Mouse (Mus musculus): Measurements from ENCODE around the gene Usp21. TPM values are rescaled to one million over a fixed set of nuclear protein-coding genes. Genes with fewer than 3 reads are reported as not detected.
A peak's percentile ranks its signal among the peaks of the same experiment; 100 is the strongest.
"Not testable (repeated sequence)": the region's sequence is repeated elsewhere in the genome, so short reads cannot be mapped to it uniquely, and the experiment has no call there.

Usp21 gene
- 119 and 122 TPM in 2 replicates for polyA plus RNA-seq (2015; fragmentation: Nextera tagmentation; extraction: Ambion mirVana)

- Histone ChIP-seq H3K9ac (peak within 1 kb of the TSS; percentile 98), H3K4me3 (peak within 1 kb of the TSS; percentile 93), H3K36me3 (replicated peaks) (peaks cover 33% of the 10 kb centered on the region; the same call in 1 of the 2 replicates), H3K4me2 (peak within 1 kb of the TSS; percentile 62), H3K9me3 (no peaks in the 10 kb centered on the region), H3K27ac (peak within 1 kb of the TSS; percentile 97), H3K27me3 (replicated peaks) (no peaks in the 10 kb centered on the region), H3K4me1 (peaks cover 28% of the 10 kb centered on the region)
- ATAC-seq (replicated peaks): peak; percentile 96
- under 1% methylated on average over 49 of the region's 49 CpGs for WGBS
These were observed at the start of gene Usp21 for GRCm38 (mm10) chr1:171287136-171288081. Gene Usp21, minus strand, starts transcription at chr1:171287991.

GRCm38 (mm10) chr1:171330216-171330560, 42.4 kb upstream of the Usp21 start:
- Histone ChIP-seq H3K9ac (peak overlapping the region; percentile 95), H3K4me1 (peaks cover 57% of the 10 kb centered on the region), H3K4me2 (peak overlapping the region; percentile 64), H3K36me3 (replicated peaks) (no peaks in the 10 kb centered on the region), H3K27me3 (replicated peaks) (no peaks in the 10 kb centered on the region), H3K9me3 (no peaks in the 10 kb centered on the region), H3K4me3 (peak overlapping the region; percentile 93), H3K27ac (peak overlapping the region; percentile 99)
- no peak for ATAC-seq (replicated peaks)
- under 1% methylated on average over 4 of the region's 4 CpGs for WGBS

DNA sequence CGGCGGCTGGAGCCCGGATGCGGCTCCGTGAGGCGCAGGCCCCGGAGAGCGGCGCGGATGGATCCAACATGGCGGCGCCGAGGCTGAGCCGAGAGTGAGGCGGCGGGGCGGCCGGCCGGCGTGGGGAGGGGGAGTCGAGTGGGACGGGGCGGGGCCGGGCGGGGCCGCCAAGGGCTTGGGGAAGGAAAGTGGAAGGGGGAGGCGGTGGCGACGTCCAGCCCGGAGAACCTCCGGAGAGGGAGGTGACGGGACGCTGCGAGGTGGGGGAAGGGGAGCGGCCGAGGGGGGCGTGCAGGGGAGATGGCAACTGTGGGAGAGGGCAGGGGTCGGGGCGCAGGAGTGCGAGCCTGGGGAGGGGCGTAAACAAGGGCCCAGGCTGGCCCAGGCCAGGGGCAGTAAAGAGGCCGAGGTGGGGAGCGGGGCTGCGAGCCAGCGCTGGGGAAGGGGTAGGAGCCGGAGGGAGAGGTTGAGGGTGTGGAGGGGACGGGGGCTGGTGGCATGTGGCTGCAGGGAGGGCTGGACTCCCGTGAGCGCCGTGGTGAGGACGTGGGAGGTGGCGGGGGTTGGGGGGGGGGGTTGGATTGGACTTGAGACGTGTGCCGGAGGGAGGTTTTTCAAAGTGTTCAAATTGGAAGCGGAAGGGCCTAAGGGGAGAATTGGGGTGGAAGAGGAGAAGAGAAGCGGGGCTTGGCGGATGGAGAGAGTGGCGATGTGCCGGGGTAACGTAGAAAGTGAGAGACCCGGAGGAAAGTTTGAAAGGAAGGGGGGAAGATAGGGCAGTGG, 41.8 kb upstream of the Usp21 start:
- peak overlapping the region; percentile 95 for H3K9ac ChIP-seq
- peak overlapping the region; percentile 64 for H3K4me2 ChIP-seq
- ATAC-seq (replicated peaks): peak; percentile 86
- no peaks in the 10 kb centered on the region for H3K9me3 ChIP-seq
- no peaks in the 10 kb centered on the region for H3K36me3 ChIP-seq (replicated peaks)
- peak overlapping the region; percentile 99 for H3K27ac ChIP-seq
- WGBS: 1% methylated on average over 59 of the region's 61 CpGs
- H3K27me3 ChIP-seq (replicated peaks): no peaks in the 10 kb centered on the region
- H3K4me3 ChIP-seq: peak overlapping the region; percentile 93
- H3K4me1 ChIP-seq: peaks cover 57% of the 10 kb centered on the region

DNA sequence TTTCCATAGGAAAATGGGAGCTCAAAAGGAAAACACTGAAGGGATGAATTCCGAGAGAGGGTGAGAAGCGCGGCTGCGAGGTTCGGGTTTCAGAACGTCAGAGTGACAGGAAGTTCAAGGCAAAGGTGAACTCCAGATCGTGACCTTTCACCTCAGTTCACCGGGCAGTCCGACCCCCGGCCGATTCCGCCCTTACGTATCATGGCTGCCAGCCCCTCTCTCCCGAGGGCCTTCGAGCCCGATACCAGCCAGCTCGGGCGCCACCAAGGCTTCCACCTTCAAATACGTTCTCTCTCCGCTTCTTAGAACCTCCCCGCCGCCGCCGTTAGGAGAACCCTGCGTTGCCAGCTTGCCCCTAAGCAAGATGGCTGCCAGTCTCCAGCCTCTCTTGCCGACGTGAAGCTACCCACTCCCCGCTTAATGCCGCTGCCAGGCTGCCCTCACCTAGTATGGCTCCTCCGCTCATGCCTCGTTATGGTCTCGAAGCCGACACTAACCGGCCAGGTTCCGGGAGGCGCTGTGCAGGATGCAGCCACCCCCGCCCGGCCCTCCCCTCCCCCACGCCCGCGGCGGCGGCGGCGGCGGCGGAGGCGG, 41.1 kb upstream of the Usp21 start, which contains the start of gene Dedd:
Gene Dedd (plus strand): TSS at position 307 of the 594 bp plus-strand sequence.
- Histone ChIP-seq H3K27me3 (replicated peaks) (no peaks in the 10 kb centered on the region), H3K9me3 (no peaks in the 10 kb centered on the region), H3K36me3 (replicated peaks) (no peaks in the 10 kb centered on the region), H3K4me1 (peaks cover 57% of the 10 kb centered on the region), H3K27ac (peak within 1 kb of the TSS; percentile 99), H3K4me3 (peak within 1 kb of the TSS; percentile 93), H3K9ac (peak within 1 kb of the TSS; percentile 95), H3K4me2 (peak within 1 kb of the TSS; percentile 64)
- WGBS: 1% methylated on average over 43 of the region's 48 CpGs
- ATAC-seq (replicated peaks): peak; percentile 97

GRCm38 (mm10) chr1:171328244-171328643, 40.5 kb upstream of the Usp21 start:
- H3K4me3 ChIP-seq: peak overlapping the region; percentile 93
- H3K9me3 ChIP-seq: no peaks in the 10 kb centered on the region
- 37% methylated on average over 9 of the region's 9 CpGs for WGBS
- no peak; the same call in 1 of the 2 replicates for ATAC-seq (replicated peaks)
- H3K9ac ChIP-seq: peak overlapping the region; percentile 95
- H3K36me3 ChIP-seq (replicated peaks): no peaks in the 10 kb centered on the region
- H3K4me2 ChIP-seq: peak overlapping the region; percentile 64
- H3K27ac ChIP-seq: peak overlapping the region; percentile 99
- peaks cover 53% of the 10 kb centered on the region for H3K4me1 ChIP-seq
- no peaks in the 10 kb centered on the region for H3K27me3 ChIP-seq (replicated peaks)

- 95% methylated on average over 4 of the region's 4 CpGs for WGBS
These were observed 38.8 kb upstream of the Usp21 start for GRCm38 (mm10) chr1:171326588-171326987.

GRCm38 (mm10) chr1:171325571-171325970, 37.8 kb upstream of the Usp21 start:
- Histone ChIP-seq H3K4me3 (no peak overlapping the region), H3K27me3 (replicated peaks) (no peaks in the 10 kb centered on the region), H3K27ac (no peak overlapping the region), H3K4me1 (peaks cover 33% of the 10 kb centered on the region), H3K9ac (no peak overlapping the region), H3K9me3 (no peaks in the 10 kb centered on the region), H3K36me3 (replicated peaks) (no peaks in the 10 kb centered on the region), H3K4me2 (no peak overlapping the region)
- 85% methylated on average over 2 of the region's 2 CpGs for WGBS
- no peak for ATAC-seq (replicated peaks)

More at GRCm38 (mm10) chr1:171326588-171326987, 38.8 kb upstream of the Usp21 start:
- H3K27ac ChIP-seq; H3K9me3 ChIP-seq; H3K9ac ChIP-seq; H3K27me3 ChIP-seq (replicated peaks); H3K4me3 ChIP-seq; H3K4me2 ChIP-seq; H3K36me3 ChIP-seq (replicated peaks); ATAC-seq (replicated peaks): not testable (repeated sequence)
- peaks cover 42% of the 10 kb centered on the region for H3K4me1 ChIP-seq

GRCm38 (mm10) chr1:171322012-171322411, 34.2 kb upstream of the Usp21 start:
- peak; percentile 45 for ATAC-seq (replicated peaks)
- no peak overlapping the region for H3K9ac ChIP-seq
- no peak overlapping the region for H3K4me2 ChIP-seq
- H3K36me3 ChIP-seq (replicated peaks): no peaks in the 10 kb centered on the region
- H3K27me3 ChIP-seq (replicated peaks): no peaks in the 10 kb centered on the region
- peaks cover 13% of the 10 kb centered on the region for H3K4me1 ChIP-seq
- no peaks in the 10 kb centered on the region for H3K9me3 ChIP-seq
- WGBS: 88% methylated on average over 1 of the region's 1 CpGs
- no peak overlapping the region for H3K27ac ChIP-seq
- H3K4me3 ChIP-seq: no peak overlapping the region

DNA sequence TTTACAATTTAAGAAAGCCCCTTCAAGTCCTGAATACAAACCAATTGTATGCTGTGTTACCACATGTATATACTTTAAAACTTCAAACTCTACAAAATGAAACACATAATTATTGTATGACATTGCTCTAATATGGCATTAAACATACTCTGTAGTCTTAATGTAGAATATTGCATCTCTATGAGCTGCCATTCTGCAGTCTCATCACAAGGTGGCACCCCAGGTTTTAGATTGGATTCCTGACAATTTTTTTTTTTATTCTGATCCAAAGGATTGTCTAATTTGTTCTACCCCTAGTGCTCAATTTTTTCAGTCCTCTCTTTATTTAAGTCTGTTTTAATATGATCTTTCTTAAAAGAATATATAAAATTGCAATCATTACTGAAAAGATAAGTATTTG, 33.6 kb upstream of the Usp21 start:
- ATAC-seq (replicated peaks): no peak
- H3K9ac ChIP-seq: no peak overlapping the region
- no peak overlapping the region for H3K4me2 ChIP-seq
- H3K4me1 ChIP-seq: peaks cover 9% of the 10 kb centered on the region
- no peaks in the 10 kb centered on the region for H3K27me3 ChIP-seq (replicated peaks)
- no peak overlapping the region for H3K27ac ChIP-seq
- no peaks in the 10 kb centered on the region for H3K36me3 ChIP-seq (replicated peaks)
- H3K9me3 ChIP-seq: no peaks in the 10 kb centered on the region
- H3K4me3 ChIP-seq: no peak overlapping the region

- Histone ChIP-seq H3K4me1 (no peaks in the 10 kb centered on the region), H3K36me3 (replicated peaks) (no peaks in the 10 kb centered on the region), H3K27me3 (replicated peaks) (no peaks in the 10 kb centered on the region), H3K4me2 (no peak overlapping the region), H3K9ac (no peak overlapping the region), H3K4me3 (no peak overlapping the region), H3K27ac (no peak overlapping the region), H3K9me3 (no peaks in the 10 kb centered on the region)
- ATAC-seq (replicated peaks): no peak
- 18% methylated on average over 5 of the region's 5 CpGs for WGBS
These were observed 32.4 kb upstream of the Usp21 start for GRCm38 (mm10) chr1:171320151-171320550.

- Histone ChIP-seq H3K4me3 (no peak overlapping the region), H3K27me3 (replicated peaks) (no peaks in the 10 kb centered on the region), H3K36me3 (replicated peaks) (no peaks in the 10 kb centered on the region), H3K27ac (no peak overlapping the region), H3K4me2 (no peak overlapping the region), H3K9me3 (no peaks in the 10 kb centered on the region), H3K4me1 (no peaks in the 10 kb centered on the region), H3K9ac (no peak overlapping the region)
- ATAC-seq (replicated peaks): no peak
- 14% methylated on average over 7 of the region's 7 CpGs for WGBS
These were observed 32.0 kb upstream of the Usp21 start for GRCm38 (mm10) chr1:171319748-171320147.

DNA sequence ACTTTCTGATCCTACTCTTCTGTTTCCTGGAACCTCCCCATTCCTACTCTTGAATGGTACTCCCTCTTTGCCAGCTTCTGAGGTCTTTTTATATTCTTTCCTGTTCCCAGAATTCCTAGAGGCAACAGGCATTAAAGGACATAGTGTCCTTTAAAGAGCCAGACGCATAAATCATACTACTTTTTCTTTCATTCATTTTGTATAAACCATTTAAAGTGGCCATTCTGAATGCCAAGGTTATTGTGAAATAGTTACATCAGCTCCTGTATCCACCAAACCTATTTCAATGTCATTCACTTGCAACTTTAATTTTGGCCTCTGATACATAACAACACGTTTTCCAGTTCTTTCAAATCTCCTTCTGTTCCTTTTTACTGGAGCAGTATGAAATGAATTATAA, 21.5 kb upstream of the Usp21 start:
- ATAC-seq (replicated peaks): no peak
- Histone ChIP-seq H3K4me1 (no peaks in the 10 kb centered on the region), H3K9ac (no peak overlapping the region), H3K27ac (no peak overlapping the region), H3K36me3 (replicated peaks) (no peaks in the 10 kb centered on the region), H3K4me2 (no peak overlapping the region), H3K9me3 (no peaks in the 10 kb centered on the region), H3K27me3 (replicated peaks) (no peaks in the 10 kb centered on the region), H3K4me3 (no peak overlapping the region)
- WGBS: 69% methylated on average over 2 of the region's 2 CpGs

Measured in midbrain, embryonic 15.5 days (tissue).